Mouse (Mus musculus) heart, postnatal 36 days (tissue): ENCODE measurements around the gene Pawr. TPM values are rescaled to one million over a fixed set of nuclear protein-coding genes. Genes with fewer than 3 reads are reported as not detected.

Experiments
- microRNA-seq, 2 experiments: library from miRNA; unstranded; fragments of <30 nt; microRNA quantifications; one replicate each; pipeline ENCODE4 v1.2.0; 2021; ENCODE audit warnings: borderline number of aligned reads in 2 of 2
- total RNA-seq, 2 experiments: library from RNA; stranded (reverse); gene quantifications; 2 replicates each; pipeline ENCODE4 v1.2.3; 2021

The Pawr gene
- total RNA-seq, 2 experiments from 2014 or later = 3.2 to 3.5 TPM

Small RNA genes lying within 50 kb of the gene (microRNA-seq; reads per million reads assigned to microRNA genes)
- 0 reads per million in 2 experiments for gene Gm25591

Other genes starting within 250 kb of the Pawr start
- gene Ppp1r12a, start 169.9 kb upstream of the Pawr start, total RNA-seq = 10 to 100 TPM; 55.4 to 61.8 TPM